Mouse (Mus musculus) G1E (cell line): ENCODE results near the gene Myo1c.

ENCODE experiments used
- CTCF ChIP-seq: IDR thresholded peaks from 2 replicates; pipeline ENCODE4 v1.5.1; 2012; ENCODE audit warnings: low read depth, low read length, inconsistent platforms, mixed read lengths
- GATA1 ChIP-seq: IDR thresholded peaks from 2 replicates; pipeline ENCODE4 v1.6.1; 2012; ENCODE audit warnings: borderline replicate concordance, low read length, inconsistent platforms, mixed read lengths

GRCm38 (mm10) chr11:75655621-75656545 lies 5.6 kb downstream of the Myo1c start:
- TF ChIP-seq CTCF (no peak), GATA1 (no peak)
